Mouse (Mus musculus) ES-E14 (cell line): ENCODE data around the gene Tnfsf9. TPM values are rescaled to one million over a fixed set of nuclear protein-coding genes. Genes with fewer than 3 reads are reported as not detected.
A peak's percentile ranks its signal among the peaks of the same experiment; 100 is the strongest.

Source experiments
- DNase-seq: peaks from one replicate; pipeline ENCODE4 v3.0.0-alpha.2; 2013; ENCODE audit warnings: low read depth, low spot score
- H3K27ac ChIP-seq: 2 replicates; pipeline ENCODE4 v1.5.1; 2012; ENCODE audit warnings: low read depth, mild to moderate bottlenecking, low read length, moderate library complexity, mixed read lengths; ENCODE audit not compliant: poor library complexity, insufficient read depth, severe bottlenecking
- H3K36me3 ChIP-seq: 2 replicates; pipeline ENCODE4 v1.6.1; 2012; ENCODE audit warnings: mild to moderate bottlenecking, low read length, moderate library complexity, mixed read lengths; ENCODE audit not compliant: control insufficient read depth, poor library complexity, insufficient read depth, severe bottlenecking
- H3K4me1 ChIP-seq, 2 experiments: fragments of 150-350 bp in 1 of 2; sonication (generic) in 1 of 2; 2 replicates each; pipeline ENCODE4 v1.6.1; 2012; ENCODE audit warnings: low read length in 2 of 2, mild to moderate bottlenecking in 1 of 2, mixed read lengths in 1 of 2; ENCODE audit not compliant: control insufficient read depth in 2 of 2, insufficient read depth in 2 of 2, poor library complexity in 1 of 2
- H3K4me3 ChIP-seq, 2 experiments: fragments of 150-350 bp in 1 of 2; sonication (generic) in 1 of 2; 2 replicates each; pipeline ENCODE4 v1.5.1; 2012; ENCODE audit warnings: low read length in 2 of 2, low read depth in 1 of 2, mild to moderate bottlenecking in 1 of 2, mixed read lengths in 1 of 2; ENCODE audit not compliant: insufficient read depth in 1 of 2, poor library complexity in 1 of 2, severe bottlenecking in 1 of 2
- H3K9ac ChIP-seq: 2 replicates; pipeline ENCODE4 v1.6.1; 2012; ENCODE audit warnings: low read depth, mild to moderate bottlenecking, low read length, mixed read lengths; ENCODE audit not compliant: poor library complexity, insufficient read depth, severe bottlenecking
- H3K9me3 ChIP-seq: fragments of 150-350 bp; sonication (generic); 2 replicates; pipeline ENCODE4 v1.6.1; 2012; ENCODE audit warnings: low read depth, mild to moderate bottlenecking, low read length; ENCODE audit not compliant: control insufficient read depth, insufficient read depth
- CHD2 ChIP-seq: IDR thresholded peaks from 2 replicates; pipeline ENCODE4 v1.6.1; 2014; ENCODE audit warnings: mild to moderate bottlenecking, low read depth, low read length, inconsistent platforms
- HCFC1 ChIP-seq: IDR thresholded peaks from 2 replicates; pipeline ENCODE4 v1.6.1; 2012; ENCODE audit warnings: low read length, inconsistent platforms, borderline replicate concordance; ENCODE audit not compliant: insufficient read depth
- MAFK ChIP-seq: IDR thresholded peaks from 2 replicates; pipeline ENCODE4 v1.6.1; 2014; ENCODE audit warnings: mild to moderate bottlenecking, low read depth, low read length, inconsistent platforms; ENCODE audit not compliant: insufficient read depth
- ZC3H11A ChIP-seq: IDR thresholded peaks from 2 replicates; pipeline ENCODE4 v1.6.1; 2012; ENCODE audit warnings: low read depth, mild to moderate bottlenecking, inconsistent platforms, low read length, borderline replicate concordance
- ZNF384 ChIP-seq: IDR thresholded peaks from 2 replicates; pipeline ENCODE4 v1.6.1; 2012; ENCODE audit warnings: low read depth, low read length, inconsistent platforms
- in situ Hi-C, 2 experiments: fragments of 600-800 bp; cut with MboI; formaldehyde crosslinking; loops; one replicate each; pipeline ENCODE4 v1.15.1; 2025; ENCODE audit warnings: low sequenced_read_pairs in 2 of 2, inconsistent platforms in 1 of 2; ENCODE audit not compliant: unreplicated experiment in 2 of 2
- total RNA-seq: library from RNA; depleted of rRNA; stranded (reverse); fragments of 300-350 nt; gene quantifications from 2 replicates; pipeline ENCODE4 v1.2.3, GENCODE M21; 2012

The Tnfsf9 gene
- total RNA-seq, 1 experiment, result 10.6 TPM

DNA sequence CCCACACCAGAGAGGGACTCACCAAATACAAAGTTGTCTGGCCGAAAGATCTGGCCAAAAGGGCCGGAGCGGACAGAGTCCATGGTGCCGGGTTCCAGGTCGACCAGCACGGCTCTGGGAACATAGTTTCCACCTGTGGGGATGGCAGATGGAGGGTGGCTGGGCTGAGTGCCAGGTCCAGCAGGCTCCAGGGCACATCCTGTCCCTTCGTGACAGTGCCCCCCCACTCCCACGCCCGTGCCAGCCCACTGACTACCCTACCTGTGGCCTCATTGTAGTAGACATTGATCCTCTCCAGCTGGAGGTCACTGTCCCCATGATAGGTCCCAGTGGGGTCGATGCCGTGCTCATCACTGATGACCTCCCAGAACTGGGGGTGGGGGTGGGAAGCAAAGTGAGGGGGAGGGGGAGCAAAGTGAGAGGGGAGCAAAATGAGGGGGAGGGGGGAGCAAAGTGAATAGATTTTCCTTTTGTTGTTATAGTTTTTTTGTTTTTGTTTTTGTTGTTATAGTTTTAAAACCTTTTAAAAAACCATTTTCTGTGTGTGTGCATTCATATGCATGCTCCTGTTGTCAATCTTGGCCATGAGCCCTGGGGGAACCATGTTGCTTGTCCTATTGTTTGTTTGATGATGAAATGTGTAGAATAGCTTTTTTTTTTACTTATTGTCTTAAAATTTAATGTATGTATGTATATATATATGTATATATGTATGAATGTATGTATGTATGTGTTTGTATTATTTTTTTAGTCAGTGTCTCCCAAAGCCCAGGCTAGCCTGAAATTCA lies 19.0 kb upstream of the Tnfsf9 start:
- Histone ChIP-seq H3K9me3 (no peaks in the 10 kb centered on the region), H3K27ac (no peak overlapping the region), H3K36me3 (no peaks in the 10 kb centered on the region), H3K9ac (no peak overlapping the region), H3K4me1 (peaks cover 0 to 4% of the 10 kb centered on the region in 2 experiments; a peak in 1 of 4 replicates), H3K4me3 (no peak overlapping the region)
- TF ChIP-seq MAFK (no peak), ZNF384 (no peak), CHD2 (no peak), HCFC1 (no peak), ZC3H11A (no peak)
- no peak for DNase-seq
- in situ Hi-C loops, result no loop called here

GRCm38 (mm10) chr17:57087049-57087832 lies 17.9 kb upstream of the Tnfsf9 start, which contains the start of gene Tubb4a:
TSS of gene Tubb4a (minus strand) at chr17:57087782.
- Histone ChIP-seq H3K27ac (no peak within 1 kb of the TSS), H3K9me3 (no peaks in the 10 kb centered on the region), H3K36me3 (no peaks in the 10 kb centered on the region), H3K4me1 (peaks cover 0 to 4% of the 10 kb centered on the region in 2 experiments; a peak in 1 of 4 replicates), H3K9ac (no peak within 1 kb of the TSS), H3K4me3 (peak within 1 kb of the TSS; percentile 25 to 37; a peak in 3 of 4 replicates)
- no peak for DNase-seq
- in situ Hi-C loops, result no loop called here
- TF ChIP-seq ZNF384, result no peak
- no peak for TF ChIP-seq CHD2
- no peak for TF ChIP-seq HCFC1
- TF ChIP-seq ZC3H11A, result no peak

GRCm38 (mm10) chr17:57094222-57094621 lies 10.9 kb upstream of the Tnfsf9 start:
- DNase-seq, result no peak
- H3K27ac ChIP-seq, result no peak overlapping the region
- no peak overlapping the region for H3K4me3 ChIP-seq
- no peak overlapping the region for H3K9ac ChIP-seq
- in situ Hi-C loops, result loop anchor here in 1 of 2 experiments (10.0 kb wide), 1 partner anchor 241 kb away; no protein-coding TSS in a partner anchor
- peaks cover 0 to 10% of the 10 kb centered on the region in 2 experiments; a peak in 1 of 4 replicates for H3K4me1 ChIP-seq
- H3K9me3 ChIP-seq, result no peaks in the 10 kb centered on the region
- H3K36me3 ChIP-seq, result no peaks in the 10 kb centered on the region
- TF ChIP-seq HCFC1 (no peak), MAFK (no peak), ZC3H11A (no peak), ZNF384 (no peak), CHD2 (no peak)

DNA sequence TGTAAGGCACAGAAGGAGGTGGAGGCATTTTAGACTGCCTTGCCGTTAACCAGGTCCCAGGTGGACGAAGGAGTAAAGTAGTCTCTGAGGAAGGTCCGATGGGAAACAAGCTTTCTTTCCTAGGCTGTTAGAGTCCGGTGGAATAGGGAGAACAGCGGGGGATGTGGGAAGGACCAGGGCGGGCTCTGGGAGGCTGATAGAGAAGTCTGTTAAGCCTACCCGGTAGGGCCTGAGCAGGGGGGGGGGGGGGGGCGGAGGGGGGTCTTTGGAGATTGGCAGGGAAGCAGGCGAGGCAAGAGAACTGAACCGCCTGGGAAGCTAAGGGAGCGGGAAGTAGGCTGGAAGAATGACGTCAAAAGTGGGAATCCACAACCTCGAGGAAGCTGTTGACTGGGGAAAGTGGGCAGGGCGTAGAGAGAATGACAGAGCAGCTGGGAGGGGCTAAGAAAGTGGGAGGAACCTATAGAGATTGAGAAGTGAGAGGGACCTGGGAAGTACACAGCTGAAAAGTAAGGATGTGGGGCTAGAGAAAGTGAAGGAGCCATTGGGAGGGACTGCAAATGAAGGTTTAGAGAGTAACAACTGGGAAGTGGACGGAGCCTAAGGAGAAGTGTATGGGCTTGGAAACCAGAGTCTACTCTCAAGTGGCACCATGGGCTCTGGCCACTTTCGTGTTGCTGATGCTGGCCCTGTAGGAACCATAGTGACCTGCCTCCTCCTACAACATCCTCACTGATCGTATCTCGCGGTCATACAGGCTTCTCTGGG lies 9.1 kb upstream of the Tnfsf9 start:
- Histone ChIP-seq H3K4me1 (peaks cover 2 to 19% of the 10 kb centered on the region in 2 experiments; a peak in 2 of 4 replicates), H3K27ac (no peak overlapping the region; the same call in 1 of the 2 replicates), H3K9me3 (no peaks in the 10 kb centered on the region), H3K4me3 (peak overlapping the region; percentile 41 to 57; a peak in 3 of 4 replicates), H3K9ac (no peak overlapping the region), H3K36me3 (no peaks in the 10 kb centered on the region; the same call in 1 of the 2 replicates)
- in situ Hi-C loops, result loop anchor here in 1 of 2 experiments (10.0 kb wide), 1 partner anchor 239 kb away; no protein-coding TSS in a partner anchor
- no peak for TF ChIP-seq MAFK
- no peak for TF ChIP-seq ZNF384
- TF ChIP-seq HCFC1, result no peak
- TF ChIP-seq ZC3H11A, result no peak
- TF ChIP-seq CHD2, result no peak
- peak; percentile 93 for DNase-seq
